Mouse (Mus musculus): ENCODE results near the gene Nop58. TPM values are rescaled to one million over a fixed set of nuclear protein-coding genes. Genes with fewer than 3 reads are reported as not detected.

Nop58 gene
- total and polyA plus RNA-seq, 3 experiments, result 297 to 752 (median 523) TPM

DNA sequence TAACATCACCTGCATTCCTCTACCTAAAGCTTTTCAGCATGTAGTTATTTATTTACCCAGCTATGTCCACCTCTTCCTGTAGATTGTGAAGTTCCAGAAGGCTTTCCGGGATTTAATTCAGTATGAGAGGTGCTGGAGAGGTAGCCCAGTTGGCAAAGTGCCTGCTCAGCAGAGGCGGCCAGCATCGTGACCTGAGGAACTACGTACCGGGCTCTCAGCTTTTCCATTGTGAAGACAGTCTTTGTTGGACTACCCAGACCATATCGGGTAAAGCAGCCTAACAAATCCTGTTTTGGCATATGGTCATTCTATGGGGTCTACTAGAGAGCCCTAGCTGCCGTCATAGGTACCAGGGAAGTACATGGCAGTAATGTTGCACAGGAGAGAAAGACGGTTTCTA is 45.3 kb downstream of the Nop58 start:
- TF ChIP-seq CHD1 (IDR thresholded peaks at IDR 0.05; ENCODE audit: low read depth, low read length), result no peak
- Histone ChIP-seq H3K4me2 (ENCODE audit: insufficient read depth, low read depth, poor library complexity, severe bottlenecking) (no peak overlapping the region), H3K9ac (ENCODE audit: insufficient read depth, low read depth) (no peak overlapping the region), H3K9me3 (replicated peaks; ENCODE audit: low read length) (no peaks in the 10 kb centered on the region), H3K4me3 (replicated peaks in 1 of 3; ENCODE audit: low read depth in 2 of 3, low read length in 2 of 3, poor library complexity in 1 of 3) (no peak overlapping the region), H3K79me2 (replicated peaks; ENCODE audit: control insufficient read depth, extremely low read depth, insufficient read depth, poor library complexity, severe bottlenecking) (no peaks in the 10 kb centered on the region), H3K27me3 (replicated peaks) (no peaks in the 10 kb centered on the region), H3K36me3 (replicated peaks in 1 of 2; ENCODE audit: control insufficient read depth in 1 of 2, insufficient read depth in 1 of 2, low read length in 1 of 2) (no peaks in the 10 kb centered on the region), H3K4me1 (ENCODE audit: control insufficient read depth in 1 of 2, insufficient read depth in 2 of 2) (no peaks in the 10 kb centered on the region), H3K27ac (ENCODE audit: insufficient read depth, low read depth) (no peak overlapping the region)
- DNase-seq (ENCODE audit: extremely low read depth), result no peak
- in situ Hi-C loops (cut with MboI; ENCODE audit: low pct_ligation_motif_present, low pct_unique_long_range_greater_than_20kb, low sequenced_read_pairs), result no loop called here
- dilution Hi-C loops (cut with MboI; ENCODE audit: extremely low pct_ligation_motif_present, extremely low pct_unique_long_range_greater_than_20kb, low sequenced_read_pairs), result no loop called here

- H3K36me3 ChIP-seq (replicated peaks in 1 of 2; ENCODE audit: control insufficient read depth in 1 of 2, insufficient read depth in 1 of 2, low read length in 1 of 2), result no peaks in the 10 kb centered on the region
- H3K27me3 ChIP-seq (replicated peaks), result no peaks in the 10 kb centered on the region
- no peak for DNase-seq (ENCODE audit: extremely low read depth)
- dilution Hi-C loops (cut with MboI; ENCODE audit: extremely low pct_ligation_motif_present, extremely low pct_unique_long_range_greater_than_20kb, low sequenced_read_pairs) (no loop called here), in situ Hi-C loops (cut with MboI; ENCODE audit: low pct_ligation_motif_present, low pct_unique_long_range_greater_than_20kb, low sequenced_read_pairs) (no loop called here)
- H3K4me1 ChIP-seq (ENCODE audit: control insufficient read depth in 1 of 2, insufficient read depth in 2 of 2), result no peaks in the 10 kb centered on the region
- H3K4me3 ChIP-seq (replicated peaks in 1 of 3; ENCODE audit: low read depth in 2 of 3, low read length in 2 of 3, poor library complexity in 1 of 3), result no peak overlapping the region
- no peak overlapping the region for H3K4me2 ChIP-seq (ENCODE audit: insufficient read depth, low read depth, poor library complexity, severe bottlenecking)
- H3K27ac ChIP-seq (ENCODE audit: insufficient read depth, low read depth), result no peak overlapping the region
- no peaks in the 10 kb centered on the region for H3K79me2 ChIP-seq (replicated peaks; ENCODE audit: control insufficient read depth, extremely low read depth, insufficient read depth, poor library complexity, severe bottlenecking)
- TF ChIP-seq UBTF (IDR thresholded peaks at IDR 0.05; ENCODE audit: low read depth, low read length) (no peak), JUN (IDR thresholded peaks at IDR 0.05; ENCODE audit: insufficient read depth, low read depth, low read length) (no peak), MXI1 (IDR thresholded peaks at IDR 0.05; ENCODE audit: low read depth, low read length) (no peak), E2F4 (IDR thresholded peaks at IDR 0.05; ENCODE audit: insufficient replicate concordance, low read depth, low read length) (no peak), EP300 (IDR thresholded peaks at IDR 0.05; ENCODE audit: low read length) (no peak), CTCF (conservative IDR thresholded peaks at IDR 0.05 in 1 of 2, IDR thresholded peaks at IDR 0.05 in 1 of 2; ENCODE audit: low read depth in 2 of 2, low read length in 2 of 2) (no peak), POLR2AphosphoS2 (IDR thresholded peaks at IDR 0.05; ENCODE audit: low read depth, low read length) (no peak), POLR2A (IDR thresholded peaks at IDR 0.05; ENCODE audit: low read depth, low read length) (no peak), MAX (IDR thresholded peaks at IDR 0.05; ENCODE audit: low read length) (no peak), USF2 (conservative IDR thresholded peaks at IDR 0.05; ENCODE audit: low read depth, low read length) (no peak), PAX5 (IDR thresholded peaks at IDR 0.05; ENCODE audit: low read length) (no peak), SMC3 (IDR thresholded peaks at IDR 0.05; ENCODE audit: low read depth, low read length) (no peak), RAD21 (IDR thresholded peaks at IDR 0.05; ENCODE audit: low read depth, low read length) (no peak), ELF1 (IDR thresholded peaks at IDR 0.05; ENCODE audit: low read depth, low read length) (no peak), IRF4 (IDR thresholded peaks at IDR 0.05; ENCODE audit: low read depth, low read length) (no peak)
- H3K9ac ChIP-seq (ENCODE audit: insufficient read depth, low read depth), result no peak overlapping the region
- no peaks in the 10 kb centered on the region for H3K9me3 ChIP-seq (replicated peaks; ENCODE audit: low read length)
Measured at GRCm38 (mm10) chr1:59730737-59731136, 46.0 kb downstream of the Nop58 start.

DNA sequence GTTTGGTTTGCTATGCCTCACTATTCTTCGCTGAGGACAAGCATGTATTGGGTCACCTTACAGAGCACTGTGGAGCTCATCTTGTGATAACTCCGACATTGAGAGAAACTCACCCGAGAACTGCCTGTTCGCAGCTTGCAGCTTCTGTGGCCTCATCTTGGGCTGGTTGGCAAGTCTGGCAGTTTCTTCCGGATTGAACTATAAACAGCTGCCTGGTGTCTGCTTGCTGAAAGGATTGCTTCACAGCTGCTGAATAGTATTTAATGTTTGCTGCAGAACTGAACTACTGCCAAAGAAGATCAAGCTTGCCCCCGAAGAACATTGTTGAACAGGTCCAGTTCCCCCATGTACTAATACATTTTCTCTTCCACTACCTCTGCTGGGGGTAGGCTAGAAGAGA is 49.3 kb downstream of the Nop58 start:
- no peaks in the 10 kb centered on the region for H3K4me1 ChIP-seq (ENCODE audit: control insufficient read depth in 1 of 2, insufficient read depth in 2 of 2)
- H3K9me3 ChIP-seq (replicated peaks; ENCODE audit: low read length), result no peaks in the 10 kb centered on the region
- no peaks in the 10 kb centered on the region for H3K27me3 ChIP-seq (replicated peaks)
- no peak overlapping the region for H3K4me2 ChIP-seq (ENCODE audit: insufficient read depth, low read depth, poor library complexity, severe bottlenecking)
- dilution Hi-C loops (cut with MboI; ENCODE audit: extremely low pct_ligation_motif_present, extremely low pct_unique_long_range_greater_than_20kb, low sequenced_read_pairs) (no loop called here), in situ Hi-C loops (cut with MboI; ENCODE audit: low pct_ligation_motif_present, low pct_unique_long_range_greater_than_20kb, low sequenced_read_pairs) (no loop called here)
- no peak overlapping the region for H3K4me3 ChIP-seq (replicated peaks in 1 of 3; ENCODE audit: low read depth in 2 of 3, low read length in 2 of 3, poor library complexity in 1 of 3)
- H3K79me2 ChIP-seq (replicated peaks; ENCODE audit: control insufficient read depth, extremely low read depth, insufficient read depth, poor library complexity, severe bottlenecking), result no peaks in the 10 kb centered on the region
- DNase-seq (ENCODE audit: extremely low read depth), result no peak
- no peaks in the 10 kb centered on the region for H3K36me3 ChIP-seq (replicated peaks in 1 of 2; ENCODE audit: control insufficient read depth in 1 of 2, insufficient read depth in 1 of 2, low read length in 1 of 2)
- TF ChIP-seq MXI1 (IDR thresholded peaks at IDR 0.05; ENCODE audit: low read depth, low read length), result no peak
- TF ChIP-seq IRF4 (IDR thresholded peaks at IDR 0.05; ENCODE audit: low read depth, low read length), result no peak
- no peak for TF ChIP-seq MAFK (IDR thresholded peaks at IDR 0.05; ENCODE audit: insufficient replicate concordance, low read length)
- no peak for TF ChIP-seq SMC3 (IDR thresholded peaks at IDR 0.05; ENCODE audit: low read depth, low read length)
- TF ChIP-seq JUN (IDR thresholded peaks at IDR 0.05; ENCODE audit: insufficient read depth, low read depth, low read length), result no peak
- no peak for TF ChIP-seq UBTF (IDR thresholded peaks at IDR 0.05; ENCODE audit: low read depth, low read length)
- no peak overlapping the region for H3K9ac ChIP-seq (ENCODE audit: insufficient read depth, low read depth)
- H3K27ac ChIP-seq (ENCODE audit: insufficient read depth, low read depth), result no peak overlapping the region
